Mouse (Mus musculus) midbrain, embryonic 16.5 days (tissue): Measurements from ENCODE around the gene Phf12. TPM values are rescaled to one million over a fixed set of nuclear protein-coding genes. Genes with fewer than 3 reads are reported as not detected.
A peak's percentile ranks its signal among the peaks of the same experiment; 100 is the strongest.

Experiments used
- ATAC-seq: fragments of 200-750 bp; cut with Nextera tagmentation; 2 replicates; pipeline ENCODE4 v1.8.0; 2017; ENCODE audit warnings: moderate TSS enrichment
- H3K27ac ChIP-seq: fragments of 300-500 bp; sonication (generic); 2 replicates; pipeline ENCODE4 v1.5.1; 2014; ENCODE audit warnings: mild to moderate bottlenecking, low read length, mixed read lengths
- H3K27me3 ChIP-seq: fragments of 300-500 bp; sonication (generic); 2 replicates; pipeline ENCODE4 v1.6.1; 2014; ENCODE audit warnings: low read depth, low read length, mixed read lengths; ENCODE audit not compliant: control insufficient read depth, insufficient read depth
- H3K36me3 ChIP-seq: fragments of 300-500 bp; sonication (generic); 2 replicates; pipeline ENCODE4 v1.6.1; 2014; ENCODE audit warnings: mild to moderate bottlenecking, low read length, moderate library complexity, mixed read lengths; ENCODE audit not compliant: control insufficient read depth, insufficient read depth
- H3K4me1 ChIP-seq: fragments of 300-500 bp; sonication (generic); 2 replicates; pipeline ENCODE4 v1.6.1; 2014; ENCODE audit warnings: mild to moderate bottlenecking, low read length, mixed read lengths; ENCODE audit not compliant: control insufficient read depth, insufficient read depth
- H3K4me2 ChIP-seq: fragments of 300-500 bp; sonication (generic); 2 replicates; pipeline ENCODE4 v1.6.1; 2014; ENCODE audit warnings: mild to moderate bottlenecking, low read length, mixed read lengths
- H3K4me3 ChIP-seq: fragments of 300-500 bp; sonication (generic); 2 replicates; pipeline ENCODE4 v1.5.1; 2014; ENCODE audit warnings: low read depth, mild to moderate bottlenecking, low read length, moderate library complexity, mixed read lengths
- H3K9ac ChIP-seq: fragments of 300-500 bp; sonication (generic); 2 replicates; pipeline ENCODE4 v1.6.1; 2014; ENCODE audit warnings: low read depth, low read length, mixed read lengths
- H3K9me3 ChIP-seq: fragments of 300-500 bp; sonication (generic); replicated peaks from 2 replicates; pipeline ENCODE4 v1.6.1; 2014; ENCODE audit warnings: mild to moderate bottlenecking, low read length, mixed read lengths; ENCODE audit not compliant: control insufficient read depth, poor library complexity, severe bottlenecking
- WGBS: fragments of 180-500 bp; shearing (Covaris S2); extraction: QIAGEN DNeasy Blood & Tissue Kit; methylation state at CpG from one replicate; pipeline ENCODE4 v1.1.7; 2014; 5-methylcytosine and 5-hydroxymethylcytosine counted together
- polyA plus RNA-seq: library from polyadenylated mRNA; unstranded; fragments of >200 nt; fragmentation: Nextera tagmentation; extraction: Ambion mirVana; gene quantifications from 2 replicates; pipeline ENCODE4 v1.2.1, GENCODE M21; 2015

The Phf12 gene
- polyA plus RNA-seq, 1 experiment from 2014 or later, result 11.8 TPM

GRCm38 (mm10) chr11:77950797-77951228 lies 31.7 kb upstream of the Phf12 start:
- Histone ChIP-seq H3K27ac (no peak overlapping the region), H3K4me3 (no peak overlapping the region), H3K4me1 (peaks cover 10% of the 10 kb centered on the region; the same call in 1 of the 2 replicates), H3K27me3 (no peaks in the 10 kb centered on the region), H3K9me3 (no peaks in the 10 kb centered on the region), H3K36me3 (peaks cover 19% of the 10 kb centered on the region; the same call in 1 of the 2 replicates), H3K4me2 (no peak overlapping the region), H3K9ac (no peak overlapping the region)
- no peak for ATAC-seq
- WGBS, result 71% methylated on average over 5 of the region's 5 CpGs

GRCm38 (mm10) chr11:77953671-77954070 lies 28.9 kb upstream of the Phf12 start:
- H3K4me2 ChIP-seq, result no peak overlapping the region
- 57% methylated on average over 9 of the region's 9 CpGs for WGBS
- H3K36me3 ChIP-seq, result peaks cover 19% of the 10 kb centered on the region; the same call in 1 of the 2 replicates
- no peak overlapping the region for H3K9ac ChIP-seq
- no peak for ATAC-seq
- H3K27me3 ChIP-seq, result no peaks in the 10 kb centered on the region
- no peaks in the 10 kb centered on the region; the same call in 1 of the 2 replicates for H3K4me1 ChIP-seq
- H3K4me3 ChIP-seq, result no peak overlapping the region
- H3K9me3 ChIP-seq, result no peaks in the 10 kb centered on the region
- no peak overlapping the region for H3K27ac ChIP-seq

- H3K9me3 ChIP-seq, result no peaks in the 10 kb centered on the region
- H3K27me3 ChIP-seq, result no peaks in the 10 kb centered on the region
- H3K27ac ChIP-seq, result no peak overlapping the region
- no peak overlapping the region for H3K4me2 ChIP-seq
- no peak for ATAC-seq
- peaks cover 19% of the 10 kb centered on the region; the same call in 1 of the 2 replicates for H3K36me3 ChIP-seq
- H3K4me1 ChIP-seq, result peaks cover 9% of the 10 kb centered on the region
- WGBS, result 60% methylated on average over 3 of the region's 3 CpGs
- H3K9ac ChIP-seq, result no peak overlapping the region
- H3K4me3 ChIP-seq, result no peak overlapping the region
Measured at GRCm38 (mm10) chr11:77956428-77956827, 26.1 kb upstream of the Phf12 start.

GRCm38 (mm10) chr11:77958268-77958667 lies 24.3 kb upstream of the Phf12 start:
- Histone ChIP-seq H3K9ac (no peak overlapping the region), H3K27me3 (no peaks in the 10 kb centered on the region), H3K36me3 (peaks cover 16% of the 10 kb centered on the region; the same call in 1 of the 2 replicates), H3K4me3 (no peak overlapping the region), H3K4me1 (peaks cover 9% of the 10 kb centered on the region), H3K27ac (no peak overlapping the region), H3K9me3 (no peaks in the 10 kb centered on the region), H3K4me2 (no peak overlapping the region)
- ATAC-seq, result no peak
- 69% methylated on average over 2 of the region's 2 CpGs for WGBS

DNA sequence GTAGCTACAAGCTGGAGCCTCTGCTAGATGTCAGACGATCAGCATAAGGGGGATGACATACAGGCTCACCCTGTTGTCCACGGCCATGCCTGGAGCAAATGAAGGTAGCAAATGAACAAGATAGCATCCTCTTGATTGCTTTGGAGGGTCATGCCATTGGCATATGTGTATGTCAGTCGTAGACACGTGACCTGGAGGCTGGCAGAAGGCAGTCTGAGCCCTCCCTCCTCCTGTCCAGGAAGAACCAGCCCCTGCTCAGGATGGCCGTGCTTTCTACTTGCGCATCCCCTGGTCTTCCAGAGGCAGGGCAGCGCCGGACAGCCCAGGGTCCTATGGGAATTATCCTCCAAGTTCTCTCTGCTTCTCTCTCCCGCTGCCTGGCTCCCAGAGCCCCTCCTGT lies 23.6 kb upstream of the Phf12 start:
- Histone ChIP-seq H3K9me3 (no peaks in the 10 kb centered on the region), H3K4me1 (peaks cover 9% of the 10 kb centered on the region), H3K27ac (no peak overlapping the region; the same call in 1 of the 2 replicates), H3K4me3 (no peak overlapping the region), H3K27me3 (no peaks in the 10 kb centered on the region), H3K9ac (0 out of 2 replicates have a peak overlapping the region, but pooled peaks have one; percentile 16), H3K4me2 (no peak overlapping the region), H3K36me3 (peaks cover 9% of the 10 kb centered on the region; the same call in 1 of the 2 replicates)
- no peak for ATAC-seq
- 66% methylated on average over 9 of the region's 9 CpGs for WGBS

GRCm38 (mm10) chr11:77960199-77960598 lies 22.4 kb upstream of the Phf12 start:
- Histone ChIP-seq H3K27me3 (no peaks in the 10 kb centered on the region), H3K27ac (no peak overlapping the region), H3K4me1 (peaks cover 18% of the 10 kb centered on the region), H3K4me3 (no peak overlapping the region), H3K36me3 (0 out of 2 replicates have a peak, but pooled peaks cover 2% of the 10 kb centered on the region), H3K4me2 (no peak overlapping the region), H3K9me3 (no peaks in the 10 kb centered on the region), H3K9ac (no peak overlapping the region)
- 52% methylated on average over 9 of the region's 9 CpGs for WGBS
- ATAC-seq, result no peak

- H3K27me3 ChIP-seq, result no peaks in the 10 kb centered on the region
- 62% methylated on average over 5 of the region's 5 CpGs for WGBS
- peaks cover 25% of the 10 kb centered on the region for H3K4me1 ChIP-seq
- no peaks in the 10 kb centered on the region for H3K9me3 ChIP-seq
- no peak overlapping the region for H3K27ac ChIP-seq
- no peak overlapping the region for H3K4me2 ChIP-seq
- H3K9ac ChIP-seq, result no peak overlapping the region
- ATAC-seq, result no peak
- no peaks in the 10 kb centered on the region for H3K36me3 ChIP-seq
- no peak overlapping the region for H3K4me3 ChIP-seq
Measured at GRCm38 (mm10) chr11:77960898-77961297, 21.7 kb upstream of the Phf12 start.

DNA sequence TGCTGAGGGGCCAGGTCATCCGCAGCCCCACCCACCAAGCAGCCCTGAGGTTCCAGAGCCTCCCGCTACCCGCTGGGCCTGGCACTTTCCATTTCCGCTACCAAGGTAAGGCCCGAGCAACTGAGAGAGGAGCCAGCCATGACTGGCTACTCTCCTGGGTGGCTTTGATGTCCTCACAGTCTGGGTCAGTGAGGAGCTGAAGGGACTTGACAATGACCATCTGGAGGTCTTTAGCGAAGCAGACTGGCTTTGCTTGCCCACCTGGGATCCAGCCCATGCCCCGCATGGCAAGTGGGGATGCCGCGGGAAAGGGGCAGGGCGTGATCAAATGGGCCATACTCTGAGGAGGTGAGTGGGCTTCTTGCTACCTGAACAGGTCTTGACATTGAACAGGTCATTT lies 19.6 kb upstream of the Phf12 start:
- H3K36me3 ChIP-seq, result no peaks in the 10 kb centered on the region
- H3K9me3 ChIP-seq, result no peaks in the 10 kb centered on the region
- peaks cover 33% of the 10 kb centered on the region for H3K4me1 ChIP-seq
- no peak overlapping the region for H3K27ac ChIP-seq
- H3K4me2 ChIP-seq, result no peak overlapping the region
- H3K27me3 ChIP-seq, result no peaks in the 10 kb centered on the region
- 90% methylated on average over 10 of the region's 10 CpGs for WGBS
- H3K9ac ChIP-seq, result no peak overlapping the region
- no peak overlapping the region for H3K4me3 ChIP-seq
- no peak for ATAC-seq

- Histone ChIP-seq H3K4me1 (peaks cover 28% of the 10 kb centered on the region), H3K4me3 (no peak overlapping the region), H3K9me3 (no peaks in the 10 kb centered on the region), H3K27me3 (no peaks in the 10 kb centered on the region), H3K9ac (0 out of 2 replicates have a peak overlapping the region, but pooled peaks have one; percentile 49), H3K36me3 (peaks cover 4% of the 10 kb centered on the region; the same call in 1 of the 2 replicates), H3K4me2 (no peak overlapping the region; the same call in 1 of the 2 replicates), H3K27ac (peak overlapping the region; percentile 6)
- WGBS, result 7% methylated on average over 19 of the region's 19 CpGs
- ATAC-seq, result no peak
Measured at GRCm38 (mm10) chr11:77964415-77965095, 18.0 kb upstream of the Phf12 start.
